Mouse (Mus musculus) right cerebral cortex, adult 2 months (tissue): ENCODE data around the gene Maml3.
A peak's percentile ranks its signal among the peaks of the same experiment; 100 is the strongest.

Source experiments
- DNase-seq, 2 experiments: peaks; one replicate each; pipeline ENCODE4 v3.0.0; 2021 to 2022; ENCODE audit warnings: low spot score in 2 of 2

The Maml3 gene

GRCm38 (mm10) chr3:51712382-51712781, 392.5 kb downstream of the Maml3 start:
- DNase-seq = no peak

- peak; percentile 73 to 81 for DNase-seq
Observed at GRCm38 (mm10) chr3:51708746-51709411, 396.0 kb downstream of the Maml3 start.

- no peak for DNase-seq
Observed at GRCm38 (mm10) chr3:51708375-51708745, 396.5 kb downstream of the Maml3 start.

- no peak for DNase-seq
Observed at GRCm38 (mm10) chr3:51705220-51705619, 399.7 kb downstream of the Maml3 start.

GRCm38 (mm10) chr3:51703478-51703877, 401.4 kb downstream of the Maml3 start:
- DNase-seq = no peak

GRCm38 (mm10) chr3:51702701-51703286, 402.1 kb downstream of the Maml3 start:
- DNase-seq = no peak

GRCm38 (mm10) chr3:51701950-51702349, 402.9 kb downstream of the Maml3 start:
- no peak for DNase-seq

- peak; percentile 62 to 67 for DNase-seq
Observed at GRCm38 (mm10) chr3:51701281-51701751, 403.6 kb downstream of the Maml3 start.

GRCm38 (mm10) chr3:51700731-51701280, 404.1 kb downstream of the Maml3 start:
- peak; percentile 43 to 52 for DNase-seq

- DNase-seq = no peak
Observed at GRCm38 (mm10) chr3:51700123-51700522, 404.8 kb downstream of the Maml3 start.

- no peak for DNase-seq
Observed at GRCm38 (mm10) chr3:51697931-51698330, 406.9 kb downstream of the Maml3 start.

GRCm38 (mm10) chr3:51695713-51696112, 409.2 kb downstream of the Maml3 start:
- no peak for DNase-seq

- no peak for DNase-seq
Observed at GRCm38 (mm10) chr3:51694576-51694975, 410.3 kb downstream of the Maml3 start.

- DNase-seq = no peak
Observed at GRCm38 (mm10) chr3:51693196-51693595, 411.7 kb downstream of the Maml3 start.

GRCm38 (mm10) chr3:51688725-51689124, 416.2 kb downstream of the Maml3 start:
- DNase-seq = no peak

- DNase-seq = no peak
Observed at GRCm38 (mm10) chr3:51686791-51687190, 418.1 kb downstream of the Maml3 start.

GRCm38 (mm10) chr3:51686316-51686715, 418.6 kb downstream of the Maml3 start:
- no peak for DNase-seq

GRCm38 (mm10) chr3:51685539-51685938, 419.3 kb downstream of the Maml3 start:
- no peak for DNase-seq

GRCm38 (mm10) chr3:51674963-51675362, 429.9 kb downstream of the Maml3 start:
- no peak for DNase-seq

- DNase-seq = peak; percentile 38 to 42
Observed at GRCm38 (mm10) chr3:51673408-51674086, 431.3 kb downstream of the Maml3 start.

GRCm38 (mm10) chr3:51672631-51673030, 432.2 kb downstream of the Maml3 start:
- DNase-seq = no peak

- no peak for DNase-seq
Observed at GRCm38 (mm10) chr3:51671071-51671469, 433.8 kb downstream of the Maml3 start.
